Mouse (Mus musculus) urinary bladder, postnatal 25 days (tissue): ENCODE data around the gene G6pd2.

ENCODE experiments used
- DNase-seq: peaks from one replicate; pipeline ENCODE4 v3.0.0; 2022; ENCODE audit warnings: low spot score

Gene G6pd2

DNA sequence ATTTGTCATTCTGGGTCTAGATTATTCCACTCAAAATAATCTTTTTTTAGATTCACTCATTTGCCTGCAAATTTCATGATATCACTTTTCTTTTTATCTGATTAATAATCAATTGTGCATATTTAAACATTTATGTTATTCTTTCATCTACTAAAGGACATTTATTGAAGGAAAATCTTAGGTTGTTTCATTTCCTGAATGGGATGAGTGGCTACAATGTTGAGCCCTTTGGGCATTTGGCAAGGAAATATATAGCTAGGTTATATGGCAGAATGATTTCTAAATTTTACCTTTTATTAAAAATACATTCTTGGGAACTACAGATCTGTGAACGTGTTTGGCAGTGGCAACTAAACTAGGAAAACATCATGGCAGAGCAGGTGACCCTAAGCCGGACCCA is at the start of gene G6pd2:
TSS of gene G6pd2 (plus strand) at position 301 of the 400 bp plus-strand sequence.
- DNase-seq, result no peak

DNA sequence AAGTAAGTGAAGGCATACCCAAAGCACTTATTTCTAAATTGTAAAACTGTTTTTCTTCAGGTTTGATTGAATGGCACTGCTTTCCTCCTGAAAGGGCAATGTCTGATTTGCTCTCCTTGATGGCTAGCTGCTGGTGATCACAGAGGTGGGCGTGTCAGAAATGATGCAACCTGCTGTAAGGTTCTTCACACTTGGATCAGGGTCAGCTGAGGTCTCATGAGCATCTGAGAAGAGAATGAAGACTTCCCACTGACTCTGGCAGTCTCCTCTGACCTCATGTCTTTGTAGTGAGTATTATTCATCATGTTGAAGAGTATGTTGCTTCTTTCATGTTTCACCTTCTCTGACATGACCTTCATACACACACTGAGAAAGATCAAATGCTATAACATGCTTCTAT is 44.4 kb upstream of the G6pd2 start:
- no peak for DNase-seq

DNA sequence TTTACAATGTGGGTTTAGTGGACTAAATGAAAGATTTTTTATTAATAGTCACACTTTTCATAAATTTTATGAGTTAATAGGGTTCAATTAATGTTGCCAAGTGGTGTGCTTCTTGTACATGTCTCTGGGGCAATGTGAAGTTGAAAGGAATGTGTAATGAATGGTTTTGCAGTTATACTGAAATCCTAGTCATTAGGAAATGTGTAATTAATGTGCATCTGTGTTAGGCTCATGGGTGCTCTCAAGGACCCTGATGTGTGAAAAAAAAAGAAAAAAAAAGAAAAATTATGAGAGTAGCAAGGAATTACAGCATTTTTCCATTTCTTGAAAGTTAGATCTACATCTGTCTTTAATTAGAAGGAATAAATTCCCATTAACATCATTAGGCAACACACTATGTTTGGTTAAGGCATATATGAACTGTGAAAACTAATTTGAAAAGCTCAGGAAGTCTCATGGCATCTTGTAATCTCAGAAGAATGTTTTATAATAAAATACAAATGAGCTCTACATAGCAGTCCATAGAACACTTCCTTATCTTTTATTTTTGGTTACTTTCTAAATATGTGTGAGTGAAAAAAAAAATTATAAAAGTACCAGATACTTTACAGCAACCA is 24.4 kb downstream of the G6pd2 start:
- no peak for DNase-seq

DNA sequence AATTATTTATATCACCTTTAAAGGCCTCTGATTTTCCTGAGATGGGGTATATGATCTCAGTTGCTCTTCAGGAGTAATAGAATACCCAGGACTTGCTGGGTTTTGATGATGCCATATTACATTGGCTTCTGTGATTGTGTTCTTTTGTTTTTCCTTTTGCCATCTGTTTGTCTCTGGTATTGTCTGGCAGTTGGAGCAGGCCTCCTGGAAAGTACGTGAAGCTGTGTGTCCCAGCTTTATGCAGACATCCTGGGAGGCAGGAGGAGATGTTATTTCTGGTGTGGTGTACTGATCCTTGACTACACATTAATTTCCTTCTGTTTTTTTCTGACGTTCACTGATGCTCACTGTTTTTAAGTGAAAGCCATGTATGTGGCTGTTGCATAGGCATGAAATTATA is 35.3 kb downstream of the G6pd2 start:
- DNase-seq, result no peak
